Mouse (Mus musculus) A20 (cell line): ENCODE measurements at regions not wholly inside any gene's neighbourhood (a gene's known extent, or its start where the extent isn't known, plus 50 kb on each side); places are given as distances from the start of the nearest gene placed in this dataset.

Source experiments
- DNase-seq: peaks from one replicate; pipeline ENCODE4 v3.0.0-alpha.2; 2011; ENCODE audit warnings: low read depth, low spot score

DNA sequence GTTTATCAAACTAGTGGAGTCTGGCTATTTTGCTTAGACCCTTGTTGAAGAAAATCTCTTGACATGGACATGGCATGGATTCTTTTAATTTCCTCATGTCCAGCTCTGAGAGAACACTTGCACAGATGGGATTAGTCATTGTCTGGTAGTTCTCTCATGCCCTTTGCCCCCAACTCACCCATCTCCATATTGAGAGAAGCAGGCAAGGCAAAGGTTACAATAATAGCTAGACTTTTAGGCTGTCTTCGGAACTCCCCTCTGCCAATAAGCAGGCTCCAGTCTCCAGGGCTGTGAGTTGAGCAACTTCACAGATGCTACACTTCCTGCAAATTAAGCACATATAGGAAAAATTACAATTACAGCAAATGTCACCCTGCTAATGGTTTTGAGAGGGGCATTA, 558.0 kb upstream of the Alcam start:
- no peak for DNase-seq

DNA sequence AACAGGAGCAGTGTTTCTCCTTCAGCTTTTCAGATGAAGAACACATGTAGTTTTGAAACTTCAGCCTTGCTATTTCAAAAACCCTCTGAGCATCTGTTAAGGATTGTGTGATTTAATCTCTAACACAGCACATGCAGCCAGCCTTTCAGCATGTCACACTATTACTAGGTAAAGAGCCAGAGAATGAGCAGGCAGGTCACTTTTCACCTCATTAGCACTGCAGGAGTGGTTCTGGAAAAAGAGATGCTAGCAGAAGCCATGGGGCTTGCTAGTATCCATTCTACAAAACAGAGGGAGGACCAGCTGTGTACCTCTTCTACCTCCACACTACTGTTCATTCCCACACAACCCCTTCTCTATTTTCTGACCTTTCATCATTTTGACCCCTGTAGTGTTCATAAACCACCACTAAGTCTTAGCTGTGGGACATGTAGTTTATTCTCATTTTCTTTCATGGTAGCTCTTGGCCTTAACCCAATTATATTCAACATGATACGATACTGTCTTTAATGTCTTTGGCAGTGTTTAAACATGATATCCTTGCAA, 535.1 kb upstream of the Alcam start:
- DNase-seq = no peak

DNA sequence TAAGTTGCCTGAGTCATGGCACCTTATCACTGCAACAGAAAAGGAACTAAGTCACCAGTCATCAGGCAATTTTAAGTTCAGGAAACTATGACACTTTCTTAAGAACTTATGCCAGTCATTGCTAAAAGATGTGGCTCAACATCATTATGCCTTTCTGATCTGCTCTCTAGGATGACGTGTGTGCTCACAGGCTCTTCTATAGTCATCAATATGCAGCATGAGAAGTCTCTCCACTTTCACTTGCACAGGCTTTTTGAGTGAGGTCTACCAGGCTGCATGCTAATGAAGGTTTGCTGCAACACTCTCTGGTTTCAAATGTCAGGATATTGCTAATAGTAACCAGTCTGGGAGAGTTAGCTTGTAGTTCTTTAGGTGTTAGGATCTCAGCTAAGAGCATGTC, 530.5 kb upstream of the Alcam start:
- no peak for DNase-seq

DNA sequence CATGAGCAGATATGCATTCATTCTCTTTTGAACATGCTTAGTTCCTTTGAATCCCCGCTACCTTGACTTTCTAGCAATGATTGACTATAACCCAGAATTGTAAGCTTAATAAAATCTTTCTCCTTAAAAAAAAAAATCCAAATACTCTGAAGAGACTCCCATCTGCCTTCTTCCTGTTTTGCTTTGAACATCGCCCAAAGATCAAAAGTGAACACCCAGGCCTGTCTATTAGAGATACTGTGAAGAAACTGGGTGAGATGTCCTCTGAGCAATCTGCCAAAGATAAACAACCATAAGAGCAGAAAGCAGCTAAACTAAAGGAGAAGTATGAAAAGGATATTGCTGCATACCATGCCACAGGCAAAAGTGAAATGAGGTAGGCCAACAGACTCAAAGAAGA, 527.1 kb upstream of the Alcam start:
- DNase-seq = no peak

DNA sequence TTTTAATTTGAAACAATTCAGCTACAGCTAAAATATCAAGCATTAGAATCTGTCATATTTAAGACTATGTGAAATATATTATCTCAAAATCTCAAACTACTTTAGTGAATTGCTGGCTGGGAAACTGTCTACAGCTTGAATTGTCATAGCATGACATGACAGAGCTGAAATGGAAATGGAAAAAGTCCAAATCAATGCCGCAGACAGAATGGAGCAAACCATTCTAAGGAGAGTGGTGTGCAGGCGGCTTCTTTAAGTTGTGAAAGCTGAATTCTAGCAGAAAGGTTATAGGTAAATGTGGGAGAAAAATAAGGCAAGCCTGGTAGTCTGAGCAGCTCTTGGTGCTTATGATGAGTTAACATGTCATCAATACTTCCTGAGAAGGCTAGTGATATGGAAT, 518.9 kb upstream of the Alcam start:
- no peak for DNase-seq

DNA sequence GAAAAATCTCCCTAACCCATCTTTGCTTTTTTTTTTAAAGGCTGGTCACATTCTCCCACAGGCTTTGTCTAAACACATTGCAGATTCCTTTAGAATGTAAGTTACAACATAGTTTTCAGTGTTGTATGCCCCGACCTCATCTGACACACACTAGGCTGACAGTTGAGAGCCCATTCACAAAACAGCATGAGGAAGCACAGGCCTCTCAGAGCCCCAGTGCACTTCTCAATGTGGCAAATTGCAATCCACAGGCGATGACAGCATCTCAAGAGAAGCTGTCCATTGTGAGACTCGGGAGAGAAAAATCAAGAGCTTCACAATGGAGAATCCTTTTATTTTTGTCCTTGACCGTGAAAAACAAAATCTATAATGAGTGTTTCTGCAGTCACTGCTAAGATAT, 493.8 kb upstream of the Alcam start:
- no peak for DNase-seq

DNA sequence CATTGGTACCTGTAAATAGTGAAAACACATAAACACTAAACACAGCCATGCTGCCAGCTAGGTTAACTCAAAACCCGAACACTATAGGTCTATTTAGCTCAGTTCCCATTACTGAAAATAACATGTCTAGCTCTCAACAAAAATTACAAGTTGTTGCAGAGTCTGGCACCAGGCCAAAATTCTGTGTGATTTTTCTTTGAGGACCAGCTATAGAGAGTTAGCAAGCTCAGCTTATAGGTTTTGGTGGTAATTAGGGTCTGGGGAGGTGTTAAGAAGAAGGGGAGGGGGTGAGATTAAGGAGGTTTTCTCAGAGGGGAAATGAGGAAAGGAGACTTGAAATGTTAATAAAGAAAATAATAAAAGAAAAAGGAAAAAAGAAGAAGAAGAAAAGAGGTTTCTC, 480.9 kb upstream of the Alcam start:
- no peak for DNase-seq

DNA sequence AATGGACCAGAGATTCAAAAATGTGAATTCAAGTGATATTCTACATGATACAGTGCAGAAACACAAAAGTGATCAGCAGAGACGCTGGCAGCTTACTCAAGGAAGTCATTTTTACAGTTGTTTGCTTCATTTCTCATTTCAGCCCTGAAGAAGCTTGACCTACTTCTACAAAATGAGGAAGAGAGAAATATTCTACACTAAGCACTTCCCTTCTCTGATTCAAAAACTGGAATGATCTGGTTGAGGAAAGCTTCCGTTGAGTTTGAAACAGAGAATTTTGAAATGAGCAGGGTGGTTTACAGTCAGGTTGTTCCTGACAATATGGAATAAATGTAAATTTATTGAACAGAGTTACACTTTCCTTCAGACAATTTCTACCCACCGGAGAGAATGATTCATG, 478.1 kb upstream of the Alcam start:
- peak; percentile 30 for DNase-seq

DNA sequence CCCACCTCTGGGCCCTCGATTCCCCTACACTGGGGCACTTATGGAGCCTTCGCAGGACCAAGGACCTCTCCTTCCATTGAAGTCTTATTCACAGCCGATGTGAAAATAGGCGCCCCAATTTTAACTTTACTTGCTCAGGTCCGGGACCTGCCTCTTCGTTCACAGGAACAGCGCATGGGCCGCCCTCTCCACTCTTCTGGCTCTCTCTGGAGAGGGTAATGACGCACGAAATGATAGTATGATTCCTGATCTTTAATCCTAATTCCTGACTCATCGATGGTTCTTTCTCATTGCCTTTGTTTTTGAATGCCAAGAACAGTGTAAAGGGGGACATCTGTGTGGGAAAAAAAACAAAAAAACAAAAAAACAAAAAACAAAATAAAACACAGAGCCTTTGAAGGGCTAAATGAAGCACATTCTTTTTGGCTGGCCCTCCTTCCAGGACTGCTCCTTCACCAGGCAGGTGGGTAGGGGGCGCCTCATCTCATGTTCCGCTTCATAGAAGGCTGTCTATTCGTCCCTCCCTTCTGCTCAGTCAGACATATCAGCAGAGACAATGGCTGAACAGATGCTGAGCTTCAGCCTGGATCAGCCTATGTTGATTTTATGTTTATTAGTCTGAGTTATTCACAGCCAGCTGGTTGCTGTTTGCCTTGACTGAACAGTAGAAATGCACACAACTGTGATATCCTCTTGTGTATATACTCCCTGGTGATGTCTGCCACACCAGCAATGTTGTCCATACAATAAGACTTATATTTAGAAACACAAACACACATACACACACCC, 438.8 kb upstream of the Alcam start:
- DNase-seq = peak; percentile 24

DNA sequence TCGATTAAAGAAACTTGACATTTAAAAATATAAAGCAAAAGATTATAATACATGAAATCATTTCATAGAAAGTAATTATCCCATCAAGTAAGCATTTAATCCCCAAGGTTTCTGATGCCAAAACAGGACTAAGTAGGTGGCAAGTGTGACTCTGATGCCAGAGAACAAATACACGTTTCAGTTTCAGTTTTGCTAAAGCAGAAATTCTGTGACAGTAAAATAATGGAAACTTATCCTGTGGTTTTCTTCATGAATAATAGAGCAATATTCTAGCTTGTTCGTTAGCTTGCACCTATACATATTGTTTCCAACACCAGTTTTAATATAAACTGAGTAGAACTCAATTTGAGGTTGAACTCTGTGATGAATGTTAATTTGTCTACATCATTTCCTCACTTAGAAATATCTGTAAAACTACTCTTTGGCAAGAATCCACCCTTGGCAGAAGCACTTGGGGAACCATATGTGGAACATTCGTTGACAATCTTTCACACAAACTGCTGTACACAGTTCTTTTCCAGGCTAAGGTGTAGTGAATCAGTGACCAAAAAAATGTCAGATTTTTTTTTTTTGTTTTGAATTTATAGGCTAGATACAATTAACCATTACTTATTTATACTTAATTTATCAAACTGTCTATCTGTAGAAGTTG, 425.7 kb upstream of the Alcam start:
- peak; percentile 43 for DNase-seq

DNA sequence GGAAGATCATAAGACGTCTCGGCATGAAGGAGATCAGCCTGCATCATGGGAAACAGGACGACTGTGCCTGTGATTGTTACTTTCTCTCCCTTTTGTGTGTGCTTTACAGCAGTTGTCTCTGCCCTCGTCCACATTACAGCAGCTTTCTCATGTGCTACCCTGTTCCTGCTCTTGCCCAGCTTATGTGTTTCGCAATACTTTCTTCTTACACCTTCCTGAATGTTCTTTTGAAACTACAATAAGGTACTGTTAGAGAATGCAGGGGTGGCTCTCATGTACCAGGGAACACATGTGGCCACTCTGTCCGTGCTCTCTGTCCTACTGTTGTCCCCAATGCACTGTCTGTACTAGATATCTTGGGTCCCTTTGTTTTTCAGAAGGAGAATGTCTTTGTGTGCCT, 414.0 kb upstream of the Alcam start:
- no peak for DNase-seq

DNA sequence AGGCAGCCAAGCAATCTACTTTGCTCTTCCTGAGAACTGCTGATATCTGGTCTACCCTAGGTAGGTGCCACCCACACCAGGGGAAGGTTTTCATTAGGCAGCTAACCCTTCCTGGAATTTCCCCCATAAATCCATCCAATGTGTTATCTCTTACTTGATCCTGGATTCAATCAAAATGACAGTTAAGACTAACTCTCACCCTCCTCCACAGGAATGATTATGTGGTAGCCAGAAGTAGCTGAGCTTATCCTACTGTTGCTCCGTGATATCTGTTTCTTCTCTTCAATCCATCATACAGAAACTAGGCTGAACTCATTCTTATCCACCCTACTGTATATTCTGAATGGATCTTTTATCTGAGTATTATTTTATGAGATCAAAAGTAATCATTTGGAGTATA, 409.7 kb upstream of the Alcam start:
- no peak for DNase-seq

DNA sequence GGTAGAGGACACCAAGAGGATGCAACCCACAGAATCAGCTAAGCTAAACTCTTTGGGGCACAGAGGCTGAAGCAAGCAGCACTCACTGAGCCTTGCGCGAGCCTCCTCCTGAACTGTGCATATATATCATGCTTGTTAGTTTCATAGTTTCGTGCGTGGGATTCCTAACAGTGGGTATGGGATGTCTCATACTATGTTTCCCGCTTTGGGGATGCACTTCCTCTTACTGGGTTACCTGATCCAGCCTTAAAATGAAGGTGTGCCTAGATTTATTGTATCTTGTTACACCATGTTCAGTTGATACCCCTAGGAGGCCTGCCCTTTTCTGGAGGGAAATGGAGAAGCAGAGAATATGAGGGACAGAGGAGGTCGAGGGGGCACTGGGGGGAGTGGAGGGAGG, 407.4 kb upstream of the Alcam start:
- DNase-seq = no peak

DNA sequence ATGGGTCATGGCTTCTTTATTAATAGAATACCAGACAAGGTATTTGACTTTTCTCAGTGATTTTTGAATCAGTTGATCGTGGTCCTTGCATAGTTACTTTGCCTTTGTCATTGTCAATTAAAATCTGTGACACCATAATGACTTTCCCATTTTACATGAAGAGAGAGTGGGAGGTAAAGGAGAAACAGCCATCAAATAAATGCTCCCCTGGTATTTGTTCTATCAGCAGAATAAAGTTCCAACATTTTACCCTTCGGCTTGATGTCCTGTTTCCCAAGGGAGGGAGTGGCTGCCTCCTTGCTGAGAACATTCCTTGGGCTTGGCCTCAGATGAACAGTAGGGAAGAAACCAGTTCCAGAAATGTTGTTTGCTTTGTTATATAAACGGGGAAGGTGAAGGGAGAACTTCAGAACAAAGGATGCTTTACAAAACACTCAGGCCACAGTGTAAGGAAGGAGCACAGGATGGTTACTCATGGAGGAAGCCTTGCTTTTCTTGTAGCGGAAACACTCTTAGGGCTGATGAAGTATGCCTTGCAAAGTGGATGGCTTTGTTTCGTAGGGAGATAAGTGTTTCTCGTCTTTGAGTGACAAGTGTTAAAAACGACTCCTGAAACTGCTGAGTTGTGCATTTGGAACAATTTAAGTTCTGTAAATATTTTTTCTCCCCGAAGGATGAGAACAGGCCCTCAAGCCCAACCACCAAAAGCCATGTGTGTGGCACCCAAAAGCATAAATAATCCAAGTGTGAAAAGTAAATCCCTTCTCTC, 404.8 kb upstream of the Alcam start:
- DNase-seq = no peak

DNA sequence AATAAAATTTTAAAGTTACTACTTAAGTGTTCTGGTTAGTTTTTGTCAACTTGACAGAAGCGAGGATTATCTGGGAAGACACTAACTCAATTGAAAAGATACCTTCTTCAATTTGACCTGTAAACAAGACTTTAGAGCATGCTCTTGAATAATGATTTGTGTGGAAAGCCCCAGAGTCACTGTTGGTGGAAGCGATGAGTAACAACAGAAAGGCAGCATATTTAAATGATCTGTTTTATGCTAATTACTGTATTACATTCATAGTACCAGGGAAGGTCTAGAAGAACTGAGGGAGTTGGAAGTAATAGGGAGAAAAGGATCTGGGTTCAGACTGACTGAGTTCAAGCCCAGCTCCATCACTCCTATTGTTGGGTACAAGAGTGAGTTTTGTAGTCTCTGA, 397.3 kb upstream of the Alcam start:
- DNase-seq = no peak

DNA sequence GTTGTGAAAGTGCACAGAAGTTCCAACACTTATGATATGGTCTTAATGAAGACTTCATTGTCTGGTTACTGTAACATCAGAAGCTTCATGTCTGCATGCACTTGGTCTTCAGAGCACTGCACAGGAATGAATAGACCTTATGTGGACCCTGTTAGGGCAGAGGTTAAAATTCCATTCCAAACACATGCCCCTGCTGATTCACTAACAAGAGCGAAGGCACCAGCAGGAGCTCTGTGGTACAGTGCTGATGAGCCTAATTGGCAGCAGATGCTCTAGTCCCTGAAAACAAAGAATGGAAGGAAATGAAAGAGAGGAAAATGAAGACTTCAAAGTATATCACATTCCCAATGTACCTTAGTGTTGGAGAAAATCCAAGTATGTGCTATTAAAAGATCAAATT, 365.1 kb upstream of the Alcam start:
- no peak for DNase-seq

DNA sequence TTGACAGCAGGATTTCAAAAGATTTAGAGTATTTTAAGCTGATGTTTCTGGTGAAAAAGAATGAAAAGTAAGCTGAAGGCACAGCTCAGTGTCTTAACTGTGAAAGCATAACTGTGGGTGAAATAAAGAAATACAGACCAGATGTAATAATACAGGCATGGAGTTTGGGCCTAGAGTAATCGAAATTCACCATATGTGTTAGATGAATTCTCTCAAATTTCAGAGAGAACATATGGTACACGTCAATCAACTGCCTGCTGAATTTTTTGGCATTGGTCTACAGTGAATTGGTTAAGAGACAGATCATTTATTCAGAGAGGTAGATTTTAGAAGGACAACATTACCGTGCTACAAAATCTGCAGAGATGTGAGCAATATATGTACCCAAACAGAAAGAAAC, 357.3 kb upstream of the Alcam start:
- DNase-seq = no peak

DNA sequence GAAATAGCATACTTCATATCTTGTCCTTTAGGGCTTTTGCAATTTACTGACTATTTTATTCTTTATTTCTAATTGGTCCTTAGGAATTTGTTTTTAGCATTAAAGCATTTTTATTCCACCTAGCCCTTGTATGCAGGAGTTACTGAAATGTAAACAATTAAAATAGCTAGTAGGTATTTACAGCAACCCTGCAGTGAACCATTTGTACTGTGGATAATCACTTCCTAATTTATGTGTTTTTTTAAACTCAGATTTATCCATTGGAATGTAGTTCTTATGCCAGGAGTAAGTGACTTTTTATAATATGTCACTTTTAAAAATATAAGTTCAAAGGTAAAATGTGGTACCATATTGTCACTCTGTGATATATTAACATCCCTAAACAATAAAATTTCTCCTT, 350.5 kb upstream of the Alcam start:
- DNase-seq = no peak

DNA sequence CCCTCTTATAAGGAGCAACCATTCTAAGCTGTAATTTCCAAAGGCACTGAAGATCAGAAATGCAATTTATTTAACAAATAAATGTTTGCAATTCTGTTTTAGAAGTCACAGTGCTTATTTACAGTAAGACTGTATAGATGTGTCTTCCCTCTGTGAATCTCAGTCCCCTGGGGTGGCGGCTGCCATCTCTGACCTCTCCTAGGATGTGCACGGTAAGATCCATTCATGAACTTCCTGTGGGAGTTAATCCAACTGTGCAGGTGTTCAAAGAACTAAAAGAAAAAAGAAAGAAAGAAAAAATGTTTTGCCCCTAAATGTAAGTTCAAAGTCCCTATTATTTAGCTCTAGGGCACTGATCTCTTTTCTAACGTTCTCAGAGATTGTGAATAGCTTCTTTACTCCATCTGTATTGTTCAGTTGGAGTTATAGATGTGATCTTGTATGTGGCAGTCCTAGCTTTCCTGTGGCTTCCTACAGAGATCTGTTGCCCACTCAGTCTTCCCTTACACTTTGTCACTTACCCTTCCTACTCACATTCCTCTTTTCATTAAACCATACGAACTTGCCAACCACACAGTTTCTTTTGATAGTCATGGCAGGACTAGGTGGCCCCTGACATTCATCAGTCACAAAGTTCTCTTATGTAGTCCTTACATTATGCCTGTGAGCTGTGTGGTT, 346.0 kb upstream of the Alcam start:
- DNase-seq = no peak

DNA sequence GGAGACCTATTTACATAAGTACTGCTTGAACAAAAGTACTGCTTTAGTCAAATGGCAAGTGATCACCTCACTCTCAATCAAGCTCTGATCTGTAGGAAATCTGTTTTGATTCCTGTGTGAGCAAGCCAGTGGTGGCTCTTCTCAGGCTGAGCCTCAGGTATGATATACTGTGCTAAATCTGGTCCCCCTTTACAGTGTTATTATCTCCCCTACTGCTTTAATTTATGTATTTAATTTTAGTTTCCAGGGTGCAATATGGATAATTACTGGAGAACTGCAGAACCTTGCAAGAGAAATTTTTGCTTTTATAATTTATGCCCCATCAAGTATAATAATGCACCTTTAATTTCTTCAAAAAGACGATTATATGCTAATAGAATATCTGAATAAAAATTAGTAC, 341.3 kb upstream of the Alcam start:
- DNase-seq = no peak

DNA sequence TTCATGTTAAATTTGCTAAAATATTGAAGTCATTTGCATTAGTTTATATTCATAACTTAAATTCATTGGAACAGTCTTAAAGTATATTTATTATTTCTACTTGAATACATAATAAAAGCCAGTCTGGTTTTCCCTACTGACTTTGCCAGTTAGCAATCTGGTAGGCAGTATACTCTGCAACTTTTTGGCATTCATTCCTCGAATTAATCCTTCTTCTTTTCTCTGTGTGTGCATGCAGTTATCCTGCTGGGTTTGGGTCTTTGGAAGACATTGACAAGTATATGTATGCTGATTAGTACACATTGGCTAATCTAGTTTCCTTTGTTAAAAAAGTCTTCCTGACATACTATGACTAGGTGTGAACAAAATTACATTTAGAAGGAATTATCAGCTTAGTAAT, 336.1 kb upstream of the Alcam start:
- DNase-seq = no peak

DNA sequence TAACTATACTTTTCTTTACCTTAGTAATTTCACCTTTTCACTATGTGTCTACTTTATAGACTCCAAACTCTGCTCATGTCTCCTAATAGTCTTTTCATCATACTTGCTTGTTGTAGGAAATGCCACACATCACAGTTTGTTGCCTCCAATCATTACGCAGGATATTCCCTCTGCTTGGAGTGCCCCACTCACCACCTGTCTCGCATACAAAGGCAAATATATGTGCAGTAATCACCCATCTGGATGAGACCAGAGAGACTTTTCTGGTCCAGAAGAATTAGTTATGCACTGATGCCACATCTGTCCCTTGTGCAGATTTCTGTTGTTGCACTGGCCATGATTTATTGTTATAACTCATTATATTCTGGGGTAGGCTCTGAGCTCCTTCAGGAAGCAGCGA, 293.9 kb upstream of the Alcam start:
- no peak for DNase-seq
